Mouse (Mus musculus) cerebellum, adult (tissue): ENCODE data around the gene Cntrob.
"Not testable (repeated sequence)": the region's sequence is repeated elsewhere in the genome, so short reads cannot be mapped to it uniquely, and the experiment has no call there.

Experiments used
- ATAC-seq: cut with Nextera tagmentation; 2 replicates; pipeline ENCODE4 v1.9.2; 2017; ENCODE audit warnings: mild to moderate bottlenecking, moderate library complexity, mixed read lengths; ENCODE audit not compliant: insufficient number of reproducible peaks, low FRiP score, low TSS enrichment

Gene Cntrob

GRCm38 (mm10) chr11:69346441-69346840, 22.9 kb upstream of the Cntrob start:
- ATAC-seq: no peak

GRCm38 (mm10) chr11:69340161-69341131, 16.9 kb upstream of the Cntrob start, which contains the start of gene Rnf227:
Gene Rnf227, plus strand, starts transcription at chr11:69340461.
- peak; percentile 49; the same call in 1 of the 2 replicates for ATAC-seq

- ATAC-seq: no peak
Measured at GRCm38 (mm10) chr11:69334796-69335195, 11.2 kb upstream of the Cntrob start.

GRCm38 (mm10) chr11:69333922-69334321, 10.3 kb upstream of the Cntrob start:
- no peak for ATAC-seq

- ATAC-seq: no peak
Measured at GRCm38 (mm10) chr11:69332713-69333253, 9.2 kb upstream of the Cntrob start.

GRCm38 (mm10) chr11:69331929-69332405, 8.4 kb upstream of the Cntrob start:
- ATAC-seq: peak; percentile 45; the same call in 1 of the 2 replicates

GRCm38 (mm10) chr11:69331152-69331551, 7.6 kb upstream of the Cntrob start:
- ATAC-seq: no peak

GRCm38 (mm10) chr11:69328517-69328916, 4.9 kb upstream of the Cntrob start:
- no peak for ATAC-seq

- ATAC-seq: no peak
Measured at GRCm38 (mm10) chr11:69327648-69328047, 4.1 kb upstream of the Cntrob start.

GRCm38 (mm10) chr11:69327157-69327442, 3.5 kb upstream of the Cntrob start:
- no peak for ATAC-seq

GRCm38 (mm10) chr11:69326408-69327156, 3.0 kb upstream of the Cntrob start:
- no peak for ATAC-seq

GRCm38 (mm10) chr11:69325628-69326407, 2.2 kb upstream of the Cntrob start, which contains the start of gene Kcnab3:
Gene Kcnab3, plus strand, starts transcription at chr11:69326258.
- no peak for ATAC-seq

GRCm38 (mm10) chr11:69324749-69325148, 1.2 kb upstream of the Cntrob start:
- ATAC-seq: no peak

- no peak for ATAC-seq
Measured at GRCm38 (mm10) chr11:69322693-69323471, 693 bp downstream of the Cntrob start.

GRCm38 (mm10) chr11:69322010-69322409, 1.6 kb downstream of the Cntrob start:
- no peak for ATAC-seq

- ATAC-seq: no peak
Measured at GRCm38 (mm10) chr11:69321580-69321979, 2.0 kb downstream of the Cntrob start.

GRCm38 (mm10) chr11:69318000-69318399, 5.6 kb downstream of the Cntrob start:
- not testable (repeated sequence) for ATAC-seq

- ATAC-seq: no peak
Measured at GRCm38 (mm10) chr11:69316361-69316760, 7.2 kb downstream of the Cntrob start.

GRCm38 (mm10) chr11:69311266-69311665, 12.3 kb downstream of the Cntrob start:
- ATAC-seq: no peak
